Mouse (Mus musculus): ENCODE measurements around the gene Ralb.

Ralb gene

GRCm38 (mm10) chr1:119525004-119525444 lies 20.4 kb upstream of the Ralb start:
- DNase-seq (ENCODE audit: low read depth, low spot score) = no peak

- no peak for DNase-seq (ENCODE audit: low read depth, low spot score)
Measured at GRCm38 (mm10) chr1:119523826-119524225, 19.2 kb upstream of the Ralb start.

- no peak for DNase-seq (ENCODE audit: low read depth, low spot score)
Measured at GRCm38 (mm10) chr1:119523369-119523768, 18.8 kb upstream of the Ralb start.

DNA sequence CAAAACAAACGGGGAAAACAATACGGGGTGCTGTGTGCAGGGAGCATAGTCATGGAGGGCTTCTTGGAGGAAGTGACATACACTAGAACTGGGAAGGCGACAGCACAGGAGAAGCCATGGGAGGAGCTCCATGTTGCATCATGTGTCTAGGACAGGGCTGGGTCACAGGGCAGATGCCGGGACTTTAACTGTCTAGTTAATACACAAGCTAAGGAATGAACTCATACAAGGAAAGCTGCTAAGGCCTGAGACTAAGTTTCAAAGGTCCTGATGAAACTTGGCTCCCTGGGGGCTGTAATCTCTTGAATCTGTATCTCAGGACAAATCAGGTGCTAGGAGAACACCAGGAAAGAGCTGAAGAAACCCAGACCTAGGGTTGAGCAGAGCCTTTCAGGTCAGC lies 18.1 kb upstream of the Ralb start:
- DNase-seq (ENCODE audit: low read depth, low spot score) = no peak

GRCm38 (mm10) chr1:119521681-119522080 lies 17.1 kb upstream of the Ralb start:
- DNase-seq (ENCODE audit: low read depth, low spot score) = no peak

GRCm38 (mm10) chr1:119521029-119521428 lies 16.4 kb upstream of the Ralb start:
- DNase-seq (ENCODE audit: low read depth, low spot score) = no peak

GRCm38 (mm10) chr1:119519286-119519685 lies 14.7 kb upstream of the Ralb start:
- DNase-seq (ENCODE audit: low read depth, low spot score) = no peak

DNA sequence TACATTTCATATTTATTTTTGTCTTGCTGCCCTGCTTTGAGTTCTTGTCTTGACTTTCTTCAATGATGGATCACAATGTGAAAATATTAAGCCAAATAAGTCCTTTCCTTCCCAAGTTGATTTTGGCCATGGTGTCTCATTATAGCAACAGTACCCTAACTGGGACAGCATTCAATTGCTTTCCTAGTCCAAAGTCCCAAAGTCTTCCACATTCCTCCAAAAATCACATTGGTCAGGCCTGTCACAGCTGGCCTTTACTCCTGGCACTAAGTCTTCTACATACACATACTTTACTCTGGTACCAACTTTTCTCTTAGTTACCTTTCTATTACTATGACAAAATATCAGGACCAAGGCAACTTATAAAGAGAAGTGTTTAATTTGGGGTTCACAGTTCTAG lies 14.2 kb upstream of the Ralb start:
- no peak for DNase-seq (ENCODE audit: low read depth, low spot score)

GRCm38 (mm10) chr1:119518060-119518459 lies 13.5 kb upstream of the Ralb start:
- DNase-seq (ENCODE audit: low read depth, low spot score) = no peak

DNA sequence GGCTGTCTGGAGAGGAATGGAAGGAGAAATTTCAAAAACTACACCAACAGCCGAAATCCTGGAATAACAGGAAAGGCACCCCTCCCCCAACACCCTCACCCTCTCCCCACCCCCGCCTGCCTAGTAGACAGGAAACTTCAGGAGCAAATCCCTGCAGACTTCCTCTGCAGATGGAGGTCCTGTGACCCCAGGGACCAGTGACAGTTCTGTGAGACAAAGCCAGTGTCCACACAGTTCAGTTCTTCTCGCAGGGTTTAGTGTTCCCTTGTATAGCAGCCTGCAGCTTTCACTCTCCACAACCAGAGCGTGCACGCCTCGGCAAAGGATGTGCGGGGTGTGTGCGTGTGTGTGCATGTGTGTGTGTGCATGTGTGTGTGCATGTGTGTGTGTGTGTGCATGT lies 6.3 kb upstream of the Ralb start:
- DNase-seq (ENCODE audit: low read depth, low spot score) = no peak

- no peak for DNase-seq (ENCODE audit: low read depth, low spot score)
Measured at GRCm38 (mm10) chr1:119510409-119510808, 5.8 kb upstream of the Ralb start.

- no peak for DNase-seq (ENCODE audit: low read depth, low spot score)
Measured at GRCm38 (mm10) chr1:119509474-119509873, 4.9 kb upstream of the Ralb start.

DNA sequence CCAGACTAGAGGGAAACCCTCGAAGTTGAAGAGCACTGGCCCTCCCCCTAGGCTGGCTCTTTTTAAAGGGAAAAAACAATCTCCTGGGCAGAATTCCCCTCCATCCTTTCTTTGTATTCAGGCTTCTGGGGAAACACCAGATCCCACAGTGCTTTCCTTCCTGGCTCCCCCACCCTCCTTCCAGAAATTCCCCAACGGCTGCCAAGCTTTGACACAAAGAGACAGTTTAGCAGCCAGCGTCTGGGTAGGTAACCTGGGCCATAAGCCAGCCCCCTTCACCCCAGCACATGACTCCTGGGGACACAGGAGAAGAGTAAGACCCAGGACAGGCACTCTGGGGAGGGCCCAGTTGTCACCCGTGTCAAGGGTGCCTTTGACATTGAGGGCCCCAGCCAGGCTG lies 4.0 kb upstream of the Ralb start:
- no peak for DNase-seq (ENCODE audit: low read depth, low spot score)

DNA sequence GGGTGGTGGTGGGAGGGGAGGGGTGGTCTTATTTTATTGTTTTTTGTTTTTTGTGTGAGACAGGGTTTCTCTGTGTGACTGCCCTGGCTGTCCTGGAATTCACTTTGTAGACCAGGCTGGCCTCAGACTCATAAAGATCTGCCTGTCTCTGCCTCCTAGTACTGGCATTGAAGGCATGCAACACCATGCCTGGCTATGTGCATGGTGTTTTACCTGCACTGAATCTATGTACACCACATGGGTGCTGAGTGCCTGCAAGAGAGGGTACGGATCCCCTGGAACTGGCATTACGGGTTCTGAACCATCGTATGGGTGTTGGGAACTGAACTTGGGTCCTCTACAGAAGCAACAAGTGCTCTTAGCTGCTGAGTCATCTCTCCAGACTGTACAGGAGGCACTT lies 1.4 kb upstream of the Ralb start:
- DNase-seq (ENCODE audit: low read depth, low spot score) = no peak

DNA sequence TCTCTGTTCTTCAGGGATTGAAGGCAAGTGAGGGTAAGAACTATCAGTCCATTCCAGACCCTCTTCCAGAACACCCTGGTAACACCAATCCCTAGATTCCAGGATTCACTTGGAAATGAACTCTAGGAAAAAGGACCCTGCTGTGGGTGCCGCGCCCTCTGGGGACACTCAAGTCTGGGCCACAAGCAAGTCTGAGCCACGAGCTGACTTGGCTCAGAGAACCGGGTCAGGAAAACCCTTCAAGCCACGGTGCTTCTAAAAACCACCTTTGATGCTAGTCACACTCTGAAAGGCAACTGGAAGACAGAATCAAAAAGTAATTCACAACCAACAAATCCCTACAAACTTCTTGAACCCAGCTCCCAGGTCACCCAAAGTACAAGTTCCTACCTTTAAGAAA lies 786 bp downstream of the Ralb start:
- no peak for DNase-seq (ENCODE audit: low read depth, low spot score)

DNA sequence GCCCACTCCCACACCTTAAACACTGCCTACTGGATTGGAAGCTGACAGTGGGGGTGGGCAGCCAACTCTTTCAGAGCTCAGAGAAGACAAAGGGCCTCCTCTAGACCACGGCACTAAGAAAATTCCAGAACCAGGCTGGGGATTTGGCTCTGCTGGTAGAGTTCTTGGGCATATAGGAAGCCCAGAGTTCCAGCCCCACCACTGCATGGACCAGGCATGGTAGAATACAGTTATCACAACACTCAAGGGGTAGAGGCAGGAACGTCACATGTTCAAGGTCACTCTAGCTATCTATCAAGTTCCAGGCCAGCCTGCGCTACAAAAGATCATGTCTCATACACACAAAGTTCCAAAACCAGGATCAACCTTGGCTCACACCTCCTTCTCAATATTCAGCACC lies 1.4 kb downstream of the Ralb start:
- no peak for DNase-seq (ENCODE audit: low read depth, low spot score)

DNA sequence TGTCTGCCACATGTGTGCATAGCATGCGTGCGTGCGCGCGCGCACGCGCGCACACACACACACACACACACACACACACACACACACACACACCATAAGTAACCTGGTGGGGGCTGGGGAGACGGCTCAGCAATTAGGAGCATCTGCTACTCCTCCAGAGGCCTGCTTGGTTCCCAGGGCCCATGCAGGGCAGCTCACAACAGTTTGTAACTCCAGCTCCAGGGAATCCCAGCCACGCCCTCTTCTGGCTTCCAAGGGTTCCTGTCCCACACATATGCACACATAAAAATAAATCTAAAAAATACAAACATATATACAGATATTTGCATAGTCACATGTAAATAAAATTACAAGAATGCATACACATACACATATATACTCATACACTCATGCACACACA lies 1.9 kb downstream of the Ralb start:
- DNase-seq (ENCODE audit: low read depth, low spot score) = no peak

DNA sequence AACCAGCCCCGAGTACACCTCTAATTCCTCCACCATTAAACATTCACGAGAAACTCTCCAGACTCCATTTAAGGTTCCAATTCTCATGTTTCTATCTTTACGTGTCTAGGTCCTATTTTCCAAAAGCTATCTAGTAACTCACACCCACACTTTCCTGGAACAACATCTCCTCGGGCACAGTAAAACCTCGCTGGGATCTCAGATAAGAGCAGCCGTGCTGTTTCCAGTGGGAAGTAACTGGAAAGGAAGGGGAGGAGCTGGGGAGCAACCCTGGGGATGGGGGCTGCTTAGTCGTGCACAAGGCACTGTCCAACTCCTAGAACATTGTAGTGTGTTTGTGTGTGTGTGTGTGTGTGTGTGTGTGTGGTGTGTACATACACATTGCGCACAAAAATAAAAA lies 2.7 kb downstream of the Ralb start:
- DNase-seq (ENCODE audit: low read depth, low spot score) = no peak

DNA sequence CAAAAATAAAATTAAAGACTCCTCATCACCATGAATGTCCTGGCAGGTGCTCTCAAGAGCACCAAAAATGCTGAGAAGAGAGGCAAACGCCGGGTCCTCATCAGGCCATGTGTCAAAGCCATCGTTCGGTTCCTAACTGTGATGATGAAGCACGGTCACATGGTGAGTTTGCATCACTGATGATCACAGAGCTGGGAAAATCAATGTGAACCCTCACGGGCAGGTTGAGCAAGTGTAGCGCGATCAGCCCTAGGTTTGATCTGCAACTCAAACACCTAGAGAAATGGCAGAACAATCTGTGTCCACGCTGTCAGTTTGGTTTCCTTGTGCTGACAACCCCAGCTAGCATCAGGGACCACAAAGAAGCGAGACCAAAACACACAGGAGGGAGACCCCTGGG lies 5.1 kb downstream of the Ralb start:
- no peak for DNase-seq (ENCODE audit: low read depth, low spot score)

DNA sequence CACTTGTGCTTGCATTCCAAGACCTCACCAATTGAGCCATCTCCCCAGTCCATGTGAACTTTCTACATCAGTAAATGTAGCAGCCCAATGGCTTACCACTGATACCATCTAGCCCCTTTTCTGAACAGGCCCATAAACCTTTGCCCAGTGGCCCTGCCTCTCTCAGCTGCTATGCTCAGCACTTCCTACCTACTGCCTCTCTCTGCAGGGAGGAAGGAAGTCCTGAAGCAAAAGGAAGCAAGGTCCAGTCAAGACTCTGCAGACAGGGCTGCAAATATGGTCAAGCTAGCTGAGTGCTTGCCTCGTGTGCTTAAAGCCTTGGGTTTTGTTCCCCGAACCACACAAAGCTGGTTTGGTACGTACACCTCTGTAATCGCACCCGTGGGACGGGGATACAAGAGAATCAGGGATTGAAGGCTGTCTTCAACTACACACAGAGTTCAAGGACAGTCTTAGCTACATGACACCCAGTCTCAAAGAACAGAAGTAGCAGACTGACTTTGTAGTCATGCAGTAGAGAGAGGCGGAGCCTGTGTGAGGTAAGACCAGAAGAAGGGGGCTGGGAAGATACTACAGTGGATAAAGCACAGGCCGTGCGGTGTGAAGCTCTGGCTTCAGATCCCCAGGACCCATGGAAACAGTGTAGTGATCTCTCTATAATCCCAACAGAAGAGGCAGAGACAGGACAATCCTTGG lies 5.9 kb downstream of the Ralb start:
- no peak for DNase-seq (ENCODE audit: low read depth, low spot score)

- DNase-seq (ENCODE audit: low read depth, low spot score) = no peak
Measured at GRCm38 (mm10) chr1:119497346-119498004, 7.1 kb downstream of the Ralb start.

- DNase-seq (ENCODE audit: low read depth, low spot score) = no peak
Measured at GRCm38 (mm10) chr1:119495396-119495775, 9.2 kb downstream of the Ralb start.

DNA sequence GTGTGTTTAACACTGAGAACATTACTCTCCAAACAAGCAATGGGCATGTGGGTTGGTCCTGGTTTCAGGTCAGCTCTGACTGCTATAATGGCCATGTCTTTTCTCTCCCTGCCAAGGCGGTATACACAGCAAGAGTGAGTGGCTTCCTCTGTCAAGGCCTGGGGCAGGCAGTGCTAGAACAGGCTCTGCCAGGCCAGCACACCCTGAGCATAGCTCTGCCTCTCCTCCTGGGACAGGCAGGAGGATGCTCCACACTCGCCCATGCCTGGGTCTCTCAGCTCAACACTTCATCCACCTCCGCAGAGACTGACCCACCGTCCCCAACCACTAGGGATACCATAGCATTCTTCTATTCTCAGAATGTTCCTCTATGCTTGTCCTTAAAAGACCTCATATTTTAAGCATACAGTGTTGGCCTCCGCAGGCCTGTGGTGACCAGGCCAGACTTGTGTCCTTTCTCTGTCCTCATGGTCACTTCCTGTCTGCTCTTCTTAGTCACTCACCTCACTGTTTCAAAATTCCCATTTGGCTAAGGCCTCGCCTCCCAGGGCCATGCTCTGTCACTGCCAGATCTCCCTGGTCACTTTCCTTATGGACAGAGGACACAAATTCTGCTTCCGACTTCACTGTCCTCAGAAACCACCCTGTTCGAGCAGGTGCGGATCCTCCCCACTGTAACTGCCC lies 9.7 kb downstream of the Ralb start:
- no peak for DNase-seq (ENCODE audit: low read depth, low spot score)

Measured in forelimb bud, embryonic 11.5 days (tissue).